Mouse (Mus musculus) adrenal gland, postnatal 10 days (tissue): Measurements from ENCODE around the gene Slc25a39. TPM values are rescaled to one million over a fixed set of nuclear protein-coding genes. Genes with fewer than 3 reads are reported as not detected.
"Not testable (repeated sequence)": the region's sequence is repeated elsewhere in the genome, so short reads cannot be mapped to it uniquely, and the experiment has no call there.

ENCODE experiments used
- DNase-seq: peaks from one replicate; pipeline ENCODE4 v3.0.0; 2021; ENCODE audit warnings: mixed read lengths
- microRNA-seq: library from miRNA; unstranded; fragments of <30 nt; microRNA quantifications from one replicate; pipeline ENCODE4 v1.2.0, GENCODE M21; 2021
- total RNA-seq, 2 experiments: library from RNA; stranded (reverse); gene quantifications; 2 replicates each; pipeline ENCODE4 v1.2.3; 2021

Slc25a39 gene
- total RNA-seq, 2 experiments from 2014 or later: 327 to 377 TPM

DNA sequence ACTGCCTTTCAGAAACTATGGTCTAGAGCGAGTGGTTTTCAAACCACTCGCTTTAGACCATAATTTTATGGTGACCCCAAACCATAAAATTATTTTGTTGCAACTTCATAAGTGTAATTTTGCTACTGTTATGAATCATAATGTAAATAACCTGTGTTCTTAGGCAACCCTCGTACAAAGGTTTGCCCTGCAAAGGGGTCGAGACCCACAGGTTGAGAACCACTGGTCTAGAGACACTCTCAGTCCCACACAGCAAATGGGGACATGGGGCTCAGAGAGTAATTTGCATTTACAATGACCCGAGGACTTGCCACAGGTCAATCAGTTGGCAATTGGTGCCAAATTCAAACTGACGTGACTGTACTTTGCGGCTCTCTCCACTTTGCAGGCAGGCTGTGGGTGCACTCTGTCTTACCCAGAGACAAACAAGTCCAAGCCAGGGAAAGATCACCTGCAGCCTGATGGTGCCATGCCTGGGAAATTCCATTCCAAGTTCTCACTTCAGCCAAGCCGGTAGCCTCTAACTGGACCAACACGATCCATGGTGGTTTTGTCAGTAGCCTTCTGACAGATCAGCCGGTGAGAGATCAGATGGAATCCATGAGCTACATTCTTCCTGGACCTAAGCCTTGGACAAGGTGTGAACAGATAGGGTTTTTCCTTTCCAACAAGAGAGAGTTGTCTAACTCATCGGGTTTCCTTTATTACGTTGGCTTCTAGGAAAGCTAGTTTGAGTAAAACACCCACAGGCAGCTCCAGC, 35.6 kb downstream of the Slc25a39 start:
- no peak for DNase-seq

DNA sequence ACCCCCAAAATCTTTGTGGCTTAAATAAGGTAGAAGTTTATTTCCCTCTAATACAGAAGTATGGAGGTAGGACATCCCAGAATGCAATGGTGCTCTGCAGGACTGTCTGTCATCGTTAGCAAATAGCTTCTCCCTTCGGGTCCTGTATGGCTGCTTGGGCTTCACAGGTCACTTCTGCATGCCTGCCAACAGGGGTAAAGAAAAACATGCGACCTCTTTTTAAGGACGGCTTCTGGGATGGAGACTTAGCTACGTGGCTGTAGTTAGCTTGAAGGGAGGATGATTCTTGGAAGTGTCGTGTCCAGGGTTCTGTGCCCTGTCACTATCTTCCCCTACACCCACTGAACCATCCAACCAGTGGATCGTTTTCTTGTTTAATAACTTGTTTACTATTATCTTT, 37.5 kb downstream of the Slc25a39 start:
- no peak for DNase-seq

DNA sequence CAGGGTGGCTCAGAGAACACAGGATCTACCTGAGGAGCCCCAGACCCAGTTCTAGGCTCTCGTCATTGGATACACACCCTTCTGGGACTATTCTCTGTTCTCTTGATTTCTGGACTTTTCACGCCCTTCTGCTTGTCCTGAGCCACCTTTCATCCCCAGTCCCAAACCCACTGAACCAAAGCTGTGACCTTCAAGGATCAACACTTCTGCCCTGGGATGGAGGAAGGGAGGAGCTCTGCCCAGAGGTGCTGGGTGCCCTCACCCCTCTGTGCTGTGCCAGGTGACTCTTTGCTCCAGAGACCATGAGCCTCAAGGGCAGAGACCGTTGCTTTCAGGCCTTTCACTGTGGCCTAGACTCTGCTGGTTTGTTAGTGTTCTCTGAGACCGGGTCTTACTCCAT, 38.5 kb downstream of the Slc25a39 start:
- no peak for DNase-seq

DNA sequence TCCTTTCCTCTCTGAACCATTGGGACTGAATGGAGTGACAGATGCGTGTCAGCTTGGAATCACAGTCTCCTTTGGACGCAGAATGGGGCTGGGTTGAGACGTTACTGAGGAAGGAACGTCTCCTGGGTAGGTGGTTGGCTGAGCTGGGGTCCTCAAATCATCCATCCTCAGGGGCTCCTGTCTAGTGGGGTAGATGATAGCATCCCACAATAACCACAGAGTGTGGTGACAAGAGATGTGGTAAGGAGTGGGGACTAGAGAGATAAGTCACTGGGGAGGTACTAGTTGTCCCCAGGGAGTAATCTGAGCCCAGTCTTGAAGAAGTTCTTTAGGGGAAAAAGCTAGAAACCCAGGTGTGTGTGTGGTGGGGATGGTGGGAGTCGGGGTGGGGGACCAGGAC, 39.4 kb downstream of the Slc25a39 start:
- DNase-seq: no peak

DNA sequence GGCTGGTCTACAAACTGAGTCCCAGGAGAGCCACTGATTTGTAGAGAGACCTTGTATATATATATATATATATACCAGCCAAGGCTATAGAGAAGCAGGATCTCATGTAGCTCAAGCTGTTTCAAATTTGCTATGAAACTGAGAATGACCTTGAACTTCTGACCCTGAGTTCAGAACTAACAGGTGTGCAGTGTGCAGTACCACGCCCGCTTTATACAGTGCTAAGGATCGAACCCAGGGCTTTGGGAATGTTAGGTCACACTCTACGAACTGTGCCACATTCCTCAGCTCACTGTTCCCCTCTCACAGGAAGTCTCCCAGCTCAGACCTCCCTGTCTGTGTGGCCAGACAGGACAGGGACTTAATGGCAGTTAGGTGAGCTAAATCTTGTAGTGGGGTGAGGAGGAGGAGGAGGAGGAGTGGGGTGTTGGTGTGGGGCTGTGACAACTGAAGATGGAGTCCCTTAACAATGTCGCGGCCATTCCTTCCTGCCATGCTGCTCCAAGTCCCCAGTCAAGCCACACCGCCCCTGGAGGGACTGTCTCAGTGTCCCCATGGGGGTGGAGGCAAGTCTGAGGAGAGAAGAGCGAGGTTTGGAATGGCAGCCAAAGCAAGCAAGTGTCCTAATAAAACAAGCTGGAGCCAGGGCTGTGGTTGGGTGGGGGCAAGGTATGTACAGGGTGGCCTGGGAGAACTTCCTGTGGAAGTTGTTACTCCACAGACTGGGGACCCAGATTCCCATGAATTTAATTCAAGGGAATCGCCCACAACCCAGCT, 40.1 kb downstream of the Slc25a39 start:
- DNase-seq: no peak

DNA sequence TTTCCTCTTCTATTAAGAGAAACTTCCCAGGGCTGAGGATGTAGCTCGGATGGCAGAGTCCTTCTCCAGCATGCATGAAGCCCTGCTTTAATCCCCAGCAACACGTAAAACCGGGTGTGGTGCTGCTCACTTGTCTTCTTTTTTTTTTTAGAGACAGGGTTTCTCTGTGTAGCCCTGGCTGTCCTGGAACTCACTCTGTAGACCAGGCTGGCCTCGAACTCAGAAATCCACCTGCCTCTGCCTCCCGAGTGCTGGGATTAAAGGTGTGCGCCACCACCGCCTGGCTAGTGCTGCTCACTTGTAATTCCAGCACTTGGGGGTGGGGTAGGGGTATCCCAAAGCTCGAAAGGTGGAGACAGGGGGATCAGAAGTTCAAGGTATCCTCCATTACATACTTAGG, 41.6 kb downstream of the Slc25a39 start, which contains the start of gene Slc4a1:
Slc4a1 (minus strand) TSS at position 101 of the 400 bp plus-strand sequence.
- DNase-seq: not testable (repeated sequence)

DNA sequence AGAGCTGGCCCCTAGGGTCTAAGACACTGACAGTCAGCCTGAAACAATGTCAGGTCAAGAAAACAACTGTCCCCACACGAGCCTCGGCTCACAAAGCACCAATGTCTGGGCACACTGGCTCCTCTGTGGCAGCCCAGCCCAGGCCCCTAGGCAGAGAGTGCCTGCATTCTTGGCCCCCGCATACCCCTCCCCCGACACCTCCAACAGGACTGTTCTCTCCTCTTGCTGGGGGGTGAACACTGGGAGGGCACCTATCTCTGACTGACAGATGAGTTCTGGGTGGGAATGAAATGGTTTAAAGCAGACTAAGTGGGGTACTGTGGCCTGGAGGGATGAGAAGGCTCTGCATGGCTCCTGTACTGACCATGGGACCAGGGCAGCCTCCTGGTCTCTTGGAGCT, 42.0 kb downstream of the Slc25a39 start:
- no peak for DNase-seq

DNA sequence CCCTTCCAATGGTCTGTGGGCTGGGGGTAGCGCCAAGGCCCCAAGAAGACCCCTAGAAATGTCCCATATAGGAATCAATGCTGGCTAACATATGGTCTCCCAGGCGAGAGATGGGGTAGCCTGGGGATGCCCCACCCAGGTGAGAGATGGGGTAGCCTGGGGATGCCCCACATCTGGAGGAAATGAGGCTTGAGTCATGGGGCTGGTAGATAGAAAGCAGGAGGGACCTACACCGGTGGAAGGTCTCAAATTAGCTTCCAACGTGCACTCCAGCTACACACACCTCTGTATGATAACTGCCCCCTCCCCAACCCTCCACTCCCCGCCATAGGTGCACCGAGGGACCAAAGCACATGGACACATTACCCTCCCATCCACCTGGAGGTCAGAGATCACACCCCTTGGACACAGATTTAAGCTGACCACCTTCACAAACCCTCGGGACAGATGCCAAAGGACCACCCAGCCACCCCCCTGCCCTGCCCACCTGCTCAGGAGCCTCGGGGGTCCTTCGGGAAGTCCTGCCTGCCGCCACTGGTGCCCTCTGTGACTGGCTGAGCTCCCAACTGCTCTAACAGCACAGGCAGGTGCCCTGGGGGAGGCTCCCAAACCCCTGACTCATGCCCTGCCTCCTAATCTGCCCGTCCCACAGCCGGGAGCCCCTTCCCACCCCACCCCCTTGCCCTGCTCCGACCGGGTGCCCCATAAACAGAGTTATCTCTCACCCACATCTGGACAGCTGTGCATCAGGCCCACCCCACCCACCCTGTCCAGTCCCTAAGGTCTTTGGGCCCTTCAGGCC, 43.0 kb downstream of the Slc25a39 start:
- no peak for DNase-seq

DNA sequence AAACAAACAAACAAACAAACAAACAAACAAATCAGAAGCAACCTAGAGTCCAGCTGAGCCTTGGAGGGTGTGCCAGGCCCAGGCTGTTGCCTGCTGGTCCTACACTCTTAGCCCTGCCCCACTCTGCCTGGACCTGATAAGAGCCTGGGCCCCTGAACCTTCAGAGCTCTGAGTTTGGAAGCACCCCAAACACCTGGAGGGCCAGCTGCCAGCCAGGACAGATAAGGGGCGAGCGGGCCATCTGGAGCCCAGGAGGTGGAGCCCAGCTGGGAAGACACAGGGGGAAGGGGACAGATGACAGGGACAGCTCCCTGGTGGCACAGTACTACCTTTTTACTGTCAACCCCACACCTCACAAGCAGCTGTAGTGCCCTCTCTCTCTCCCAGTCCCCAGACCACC, 44.1 kb downstream of the Slc25a39 start:
- no peak for DNase-seq

DNA sequence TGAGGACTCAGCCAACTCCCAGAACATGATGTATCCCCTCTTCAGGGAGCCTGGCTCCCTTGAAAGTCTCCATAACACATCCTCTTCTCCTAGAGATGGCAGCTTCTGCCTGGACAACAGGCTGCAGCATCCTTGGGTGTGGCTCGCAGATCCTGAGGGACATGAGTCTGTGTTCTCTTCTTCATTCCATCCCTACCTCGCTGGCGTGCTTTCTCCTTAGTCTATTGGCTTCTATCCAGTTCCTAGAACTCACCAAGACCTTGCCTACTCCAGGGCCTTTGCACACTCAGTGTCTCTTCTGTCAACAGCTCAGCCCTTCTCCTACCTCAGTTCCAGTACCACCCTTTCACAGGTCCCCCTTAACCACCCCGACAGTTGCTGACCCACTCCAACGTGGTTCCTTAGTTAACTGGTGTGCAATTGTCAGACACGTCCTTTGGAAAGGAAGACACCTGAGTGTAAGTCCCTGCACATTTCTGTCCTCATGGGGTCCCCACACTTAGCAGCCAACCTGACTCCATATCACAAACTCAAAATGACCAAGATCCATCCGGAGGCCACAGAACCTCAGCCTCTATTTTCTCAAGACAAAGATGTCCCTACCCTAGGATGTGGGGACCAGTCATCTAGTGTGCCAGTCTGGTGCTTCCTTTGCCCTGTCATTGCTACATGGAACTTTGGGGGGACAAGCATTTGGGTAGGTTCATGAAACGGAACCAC, 45.8 kb downstream of the Slc25a39 start:
- DNase-seq: no peak

DNA sequence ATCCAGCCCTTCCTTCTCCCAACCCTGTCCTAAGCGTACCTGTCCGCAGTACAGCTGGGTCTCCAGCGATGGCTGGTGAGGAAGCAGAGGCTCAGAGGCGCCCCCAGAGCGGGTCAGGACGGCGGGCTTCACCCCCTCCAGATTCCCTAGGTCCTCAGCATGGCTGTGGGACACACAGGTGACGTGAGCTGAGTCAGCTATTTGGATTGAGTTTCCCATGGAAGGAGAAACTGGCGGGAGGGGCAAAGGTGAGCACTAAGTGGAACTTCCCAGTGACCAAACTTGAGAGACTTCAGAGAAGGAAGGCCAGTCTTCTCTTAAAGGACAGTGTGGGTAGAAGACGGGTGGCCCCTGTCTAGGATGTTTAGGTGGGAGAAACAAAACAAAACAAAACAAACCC, 49.4 kb downstream of the Slc25a39 start:
- DNase-seq: no peak

DNA sequence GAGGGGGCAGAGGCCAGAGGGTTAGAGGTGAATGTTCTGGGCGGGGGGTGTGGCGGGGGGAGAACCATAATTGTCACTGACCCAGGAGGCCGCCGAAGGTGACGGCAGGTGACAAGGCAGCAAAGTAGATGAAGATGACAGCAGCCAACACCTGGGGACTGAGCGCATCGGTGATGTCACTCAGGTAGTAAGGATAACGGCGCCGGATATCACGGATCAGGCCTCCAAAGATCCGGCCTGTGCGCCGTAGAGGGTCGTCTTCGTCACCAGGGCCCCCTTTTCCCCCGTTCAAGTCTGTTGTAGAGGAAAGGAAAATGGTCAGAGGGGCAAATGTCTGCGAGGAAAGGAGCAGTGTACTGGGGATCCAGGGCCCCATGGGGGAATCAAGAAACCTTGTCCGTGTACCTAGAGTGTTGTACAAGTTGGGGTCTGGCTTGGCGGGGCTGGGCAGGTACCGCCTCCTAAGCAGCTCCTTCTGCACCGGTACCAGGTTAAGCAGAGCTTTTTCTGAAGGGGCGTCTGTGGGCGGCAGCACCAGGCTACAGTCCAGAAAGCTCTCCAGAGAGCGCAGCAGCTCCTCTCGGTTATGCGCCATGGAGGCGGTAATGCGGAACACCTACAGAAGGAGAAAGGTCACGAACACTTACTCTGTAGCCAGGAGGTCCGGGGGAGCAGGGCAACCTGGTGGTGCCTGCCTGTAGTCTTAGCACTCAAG, 51.0 kb downstream of the Slc25a39 start:
- DNase-seq: no peak

DNA sequence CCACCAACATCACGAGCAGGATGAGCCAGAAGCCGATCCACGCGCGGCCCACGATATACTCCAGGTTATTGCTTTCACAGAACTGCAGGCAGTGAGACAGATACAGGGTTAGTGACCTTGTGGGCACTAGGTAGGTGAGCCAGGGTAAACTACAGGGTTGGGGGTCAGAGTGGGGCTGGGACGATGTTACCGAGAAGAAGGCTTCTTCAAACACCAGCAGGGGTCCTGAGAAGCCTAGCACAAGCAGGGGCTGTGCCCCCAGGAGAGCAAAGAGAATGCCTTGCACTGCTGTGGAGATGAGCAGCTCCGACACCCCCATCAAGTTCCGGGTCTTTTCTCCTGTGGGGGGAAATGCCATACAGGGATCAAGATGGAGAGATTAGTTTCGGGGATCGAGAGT, 51.6 kb downstream of the Slc25a39 start:
- DNase-seq: no peak

DNA sequence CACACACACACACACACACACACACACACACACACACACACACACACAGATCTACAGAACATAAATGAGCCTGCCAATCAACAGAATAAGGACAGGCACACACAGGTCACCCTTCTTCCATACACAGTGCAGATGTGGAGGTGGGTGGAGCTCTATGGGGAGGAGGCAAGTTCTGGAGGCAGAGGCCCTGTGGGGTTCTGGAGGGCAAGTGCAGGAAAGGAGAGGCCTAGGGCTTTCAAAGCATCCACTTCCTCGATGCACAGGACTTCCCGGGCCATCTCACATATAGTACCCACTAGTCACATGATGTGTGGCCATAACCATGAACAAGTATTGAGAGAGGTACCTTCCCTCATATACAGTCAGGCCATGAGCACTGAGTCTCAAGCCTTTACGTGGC, 52.2 kb downstream of the Slc25a39 start:
- no peak for DNase-seq

DNA sequence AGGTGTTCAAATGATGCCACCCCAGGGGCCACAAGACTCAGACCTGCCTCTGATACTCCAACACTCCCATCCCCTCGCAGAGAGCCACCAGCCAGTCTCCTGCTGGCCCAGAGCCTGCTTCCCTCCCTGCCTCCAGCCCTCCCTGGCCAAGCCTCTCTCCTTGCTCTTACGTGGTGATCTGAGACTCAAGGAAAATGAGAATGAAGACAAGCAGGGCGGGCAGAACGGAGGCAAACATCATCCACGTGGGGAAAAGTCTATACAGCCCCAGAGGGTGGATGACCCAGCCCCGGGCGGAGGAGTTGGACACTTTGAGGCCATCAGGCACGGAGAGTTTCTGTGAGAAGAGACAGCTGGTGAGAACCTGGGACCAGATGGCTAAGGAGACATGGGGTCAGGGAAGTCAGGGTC, 54.7 kb downstream of the Slc25a39 start:
- no peak for DNase-seq

Small RNA genes within 50 kb of the gene (microRNA-seq; reads per million reads assigned to microRNA genes)
- not detected for gene Mir6930

Other genes with a start within 250 kb of the Slc25a39 start
- 10 to 100 TPM; 77.5 to 80.8 TPM for gene Lsm12, start 222.7 kb downstream of the Slc25a39 start, total RNA-seq
- 10 to 100 TPM; 72.3 to 74.7 TPM for gene G6pc3, start 218.3 kb downstream of the Slc25a39 start, total RNA-seq
- 100 to 1,000 TPM in 1 of 2 experiments, 10 to 100 TPM in 1; 84.4 to 113 TPM for gene Hdac5, start 177.8 kb downstream of the Slc25a39 start, total RNA-seq
- 1 to 10 TPM; 1.9 to 4.5 TPM for gene BC030867, start 159.1 kb downstream of the Slc25a39 start, total RNA-seq
- gene Asb16, start 139.2 kb downstream of the Slc25a39 start, total RNA-seq: 1 to 10 TPM; 1.1 to 2.6 TPM
- gene Tmub2, start 123.0 kb downstream of the Slc25a39 start, total RNA-seq: 10 to 100 TPM; 36.6 to 41.1 TPM
- gene Atxn7l3, start 111.3 kb downstream of the Slc25a39 start, total RNA-seq: 10 to 100 TPM; 47.2 to 51.3 TPM
- 100 to 1,000 TPM in 1 of 2 experiments, 10 to 100 TPM in 1; 96.3 to 100 TPM for gene Ubtf, start 88.2 kb downstream of the Slc25a39 start, total RNA-seq
- gene Slc4a1, start 41.7 kb downstream of the Slc25a39 start, total RNA-seq: 10 to 100 TPM; 26.6 to 64.2 TPM
- gene Rundc3a, start 14.5 kb downstream of the Slc25a39 start, total RNA-seq: 10 to 100 TPM; 21.2 to 34.3 TPM
- 100 to 1,000 TPM; 161 to 189 TPM for gene Grn, start 22.4 kb upstream of the Slc25a39 start, total RNA-seq
- 10 to 100 TPM; 12.3 to 15.3 TPM for gene Fam171a2, start 39.7 kb upstream of the Slc25a39 start, total RNA-seq
- 1 to 10 TPM; 4.3 to 5.7 TPM for gene Itga2b, start 62.2 kb upstream of the Slc25a39 start, total RNA-seq
- gene Gpatch8, start 148.4 kb upstream of the Slc25a39 start, total RNA-seq: 10 to 100 TPM; 27.6 to 34.7 TPM
- under 1 TPM; 0.51 to 0.64 TPM for gene Gm11627, start 171.5 kb upstream of the Slc25a39 start, total RNA-seq
- 1 to 10 TPM; 6.3 to 7.2 TPM for gene Fzd2, start 196.4 kb upstream of the Slc25a39 start, total RNA-seq